Mouse (Mus musculus): ENCODE measurements around the gene Wdr38. TPM values are rescaled to one million over a fixed set of nuclear protein-coding genes. Genes with fewer than 3 reads are reported as not detected.

Gene Wdr38
- polyA plus RNA-seq, 1 experiment from 2014 or later = 2.1 TPM

Other genes starting within 250 kb of the Wdr38 start
- gene Nr6a1, start 69.8 kb upstream of the Wdr38 start, polyA plus RNA-seq (2015; fragmentation: Nextera tagmentation; extraction: Ambion mirVana) = 0.60 and 0.79 TPM in 2 replicates
- gene Olfml2a, start 65.5 kb upstream of the Wdr38 start, polyA plus RNA-seq (2015; fragmentation: Nextera tagmentation; extraction: Ambion mirVana) = 7.5 and 7.7 TPM in 2 replicates
- 102 and 113 TPM in 2 replicates for gene Arpc5l, start 7.9 kb downstream of the Wdr38 start, polyA plus RNA-seq (2015; fragmentation: Nextera tagmentation; extraction: Ambion mirVana)
- 827 and 930 TPM in 2 replicates for gene Rpl35, start 8.1 kb downstream of the Wdr38 start, polyA plus RNA-seq (2015; fragmentation: Nextera tagmentation; extraction: Ambion mirVana)
- gene Golga1, start 68.1 kb downstream of the Wdr38 start, polyA plus RNA-seq (2015; fragmentation: Nextera tagmentation; extraction: Ambion mirVana) = 26.1 and 27.1 TPM in 2 replicates
- 8.3 and 9.0 TPM in 2 replicates for gene Scai, start 193.3 kb downstream of the Wdr38 start, polyA plus RNA-seq (2015; fragmentation: Nextera tagmentation; extraction: Ambion mirVana)
- 86.0 and 87.9 TPM in 2 replicates for gene Ppp6c, start 229.0 kb downstream of the Wdr38 start, polyA plus RNA-seq (2015; fragmentation: Nextera tagmentation; extraction: Ambion mirVana)